Mouse (Mus musculus): ENCODE data around the gene Olfr1359.
A peak's percentile ranks its signal among the peaks of the same experiment; 100 is the strongest.
"Not testable (repeated sequence)": the region's sequence is repeated elsewhere in the genome, so short reads cannot be mapped to it uniquely, and the experiment has no call there.

Olfr1359 gene

GRCm38 (mm10) chr13:21697811-21698210 is at the start of gene Olfr1359:
Gene Olfr1359, plus strand, starts transcription at chr13:21698111.
- DNase-seq (ENCODE audit: low read depth): no peak

- no peak for DNase-seq (ENCODE audit: low read depth)
Observed at GRCm38 (mm10) chr13:21663286-21663685, 34.6 kb upstream of the Olfr1359 start, which contains the start of gene Olfr1361. Gene Olfr1361, minus strand, starts transcription at chr13:21663386.

GRCm38 (mm10) chr13:21677305-21677704 is 20.6 kb upstream of the Olfr1359 start, which contains the start of gene Olfr1360:
Gene Olfr1360, minus strand, starts transcription at chr13:21677405.
- no peak for DNase-seq (ENCODE audit: low read depth)

- no peak for DNase-seq (ENCODE audit: low read depth)
Observed at GRCm38 (mm10) chr13:21706669-21707068, 8.8 kb downstream of the Olfr1359 start.

- DNase-seq (ENCODE audit: low read depth): peak; percentile 78
Observed at GRCm38 (mm10) chr13:21710031-21710711, 12.3 kb downstream of the Olfr1359 start.

- DNase-seq (ENCODE audit: low read depth): no peak
Observed at GRCm38 (mm10) chr13:21710821-21711525, 13.1 kb downstream of the Olfr1359 start.

GRCm38 (mm10) chr13:21711698-21712097 is 13.8 kb downstream of the Olfr1359 start:
- DNase-seq (ENCODE audit: low read depth): no peak

GRCm38 (mm10) chr13:21714725-21715124 is 16.8 kb downstream of the Olfr1359 start:
- DNase-seq (ENCODE audit: low read depth): peak; percentile 64

- DNase-seq (ENCODE audit: low read depth): no peak
Observed at GRCm38 (mm10) chr13:21715131-21715863, 17.4 kb downstream of the Olfr1359 start.

GRCm38 (mm10) chr13:21715864-21716539 is 18.1 kb downstream of the Olfr1359 start, which contains the start of the genes Hist1h2bl and Hist1h2ai:
Gene Hist1h2bl, minus strand, starts transcription at chr13:21716143.
Gene Hist1h2ai, plus strand, starts transcription at chr13:21716422.
- peak; percentile 90 for DNase-seq (ENCODE audit: low read depth)

GRCm38 (mm10) chr13:21716540-21717391 is 18.9 kb downstream of the Olfr1359 start:
- DNase-seq (ENCODE audit: low read depth): not testable (repeated sequence)

- DNase-seq (ENCODE audit: low read depth): peak; percentile 83
Observed at GRCm38 (mm10) chr13:21717397-21718357, 19.8 kb downstream of the Olfr1359 start, which contains the start of gene Hist1h3h. Gene Hist1h3h, plus strand, starts transcription at chr13:21717659.

- DNase-seq (ENCODE audit: low read depth): no peak
Observed at GRCm38 (mm10) chr13:21718381-21719080, 20.6 kb downstream of the Olfr1359 start.

GRCm38 (mm10) chr13:21721107-21721756 is 23.3 kb downstream of the Olfr1359 start:
- not testable (repeated sequence) for DNase-seq (ENCODE audit: low read depth)

GRCm38 (mm10) chr13:21721757-21722372 is 24.0 kb downstream of the Olfr1359 start, which contains the start of gene Hist1h2bm:
Gene Hist1h2bm, plus strand, starts transcription at chr13:21722044.
- DNase-seq (ENCODE audit: low read depth): peak; percentile 77

- DNase-seq (ENCODE audit: low read depth): no peak
Observed at GRCm38 (mm10) chr13:21722373-21722925, 24.5 kb downstream of the Olfr1359 start.
